Mouse (Mus musculus): ENCODE data around the gene Nelfe.

DNA sequence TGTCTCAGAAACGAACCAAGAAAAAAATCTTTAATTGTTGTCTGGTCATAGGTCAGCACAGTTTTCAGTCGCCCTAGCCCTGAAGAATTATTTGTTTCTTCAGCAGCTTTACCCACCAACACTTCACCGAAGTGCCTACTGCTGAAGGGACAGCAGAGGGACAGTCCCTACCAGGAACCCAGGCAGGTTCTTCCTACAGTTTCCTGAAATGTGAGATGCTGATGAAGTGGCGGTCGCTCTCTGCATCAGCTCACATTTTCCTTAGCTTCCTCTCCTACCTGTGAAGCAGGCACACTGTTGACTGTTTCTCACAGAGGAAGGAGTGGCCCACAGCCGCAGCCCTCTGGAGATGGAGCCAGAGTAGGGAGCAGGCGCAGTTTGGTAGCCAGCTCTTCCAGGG is 15.8 kb downstream of the Nelfe start:
- TF ChIP-seq EP300 (IDR thresholded peaks at IDR 0.05; ENCODE audit: low read depth) (no peak), CTCF (IDR thresholded peaks at IDR 0.05; ENCODE audit: low read depth) (no peak)

Measured in liver, embryonic 14.5 days (tissue).